Mouse (Mus musculus): ENCODE data around the gene Tfeb. TPM values are rescaled to one million over a fixed set of nuclear protein-coding genes. Genes with fewer than 3 reads are reported as not detected.

Gene Tfeb
- total and polyA plus RNA-seq, 3 experiments: 29.1 to 49.3 (median 39.9) TPM

DNA sequence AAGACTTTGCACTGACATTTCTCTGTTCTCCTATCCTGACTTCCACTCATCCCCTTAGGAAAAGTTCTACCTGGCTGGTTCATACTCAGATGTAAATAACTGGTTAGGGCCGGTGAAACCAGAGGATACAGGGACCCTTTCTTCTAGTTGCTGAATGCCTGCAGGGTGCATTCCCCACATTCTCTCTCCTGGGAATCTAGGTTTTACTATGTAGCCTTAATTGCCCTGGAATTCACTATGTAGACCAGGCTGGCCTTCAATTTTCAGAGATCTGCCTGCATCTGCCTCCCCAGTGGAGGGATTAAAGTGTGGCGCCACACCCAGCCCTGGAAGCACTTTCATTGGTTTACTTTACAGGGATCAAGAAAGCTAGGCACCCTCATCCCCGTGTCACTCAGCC, 45.7 kb downstream of the Tfeb start:
- Histone ChIP-seq H3K4me3 (replicated peaks in 1 of 3; ENCODE audit: low read depth in 2 of 3, low read length in 2 of 3, poor library complexity in 1 of 3) (no peak overlapping the region), H3K9ac (ENCODE audit: insufficient read depth, low read depth) (no peak overlapping the region), H3K4me1 (ENCODE audit: control insufficient read depth in 1 of 2, insufficient read depth in 2 of 2) (peaks cover 27 to 61% of the 10 kb centered on the region in 2 experiments), H3K36me3 (replicated peaks in 1 of 2; ENCODE audit: control insufficient read depth in 1 of 2, insufficient read depth in 1 of 2, low read length in 1 of 2) (peaks cover 11 to 55% of the 10 kb centered on the region in 2 experiments), H3K27ac (ENCODE audit: insufficient read depth, low read depth) (no peak overlapping the region), H3K79me2 (replicated peaks; ENCODE audit: control insufficient read depth, extremely low read depth, insufficient read depth, poor library complexity, severe bottlenecking) (no peaks in the 10 kb centered on the region), H3K27me3 (replicated peaks) (no peaks in the 10 kb centered on the region), H3K9me3 (replicated peaks; ENCODE audit: low read length) (no peaks in the 10 kb centered on the region), H3K4me2 (ENCODE audit: insufficient read depth, low read depth, poor library complexity, severe bottlenecking) (no peak overlapping the region)
- TF ChIP-seq MXI1 (IDR thresholded peaks at IDR 0.05; ENCODE audit: low read depth, low read length): no peak
- TF ChIP-seq UBTF (IDR thresholded peaks at IDR 0.05; ENCODE audit: low read depth, low read length): no peak
- no peak for TF ChIP-seq ZC3H11A (IDR thresholded peaks at IDR 0.05; ENCODE audit: low read depth, low read length)
- TF ChIP-seq ZMIZ1 (IDR thresholded peaks at IDR 0.05; ENCODE audit: low read depth, low read length): no peak
- TF ChIP-seq POLR2AphosphoS2 (IDR thresholded peaks at IDR 0.05; ENCODE audit: low read depth, low read length): no peak
- no peak for TF ChIP-seq MAFK (IDR thresholded peaks at IDR 0.05; ENCODE audit: insufficient replicate concordance, low read length)
- TF ChIP-seq NRF1 (IDR thresholded peaks at IDR 0.05; ENCODE audit: low read depth, low read length): no peak
- no peak for TF ChIP-seq RAD21 (IDR thresholded peaks at IDR 0.05; ENCODE audit: low read depth, low read length)
- TF ChIP-seq SIN3A (IDR thresholded peaks at IDR 0.05; ENCODE audit: low read length): no peak
- no peak for TF ChIP-seq RCOR1 (conservative IDR thresholded peaks at IDR 0.05; ENCODE audit: low read depth, low read length)
- TF ChIP-seq MYC (IDR thresholded peaks at IDR 0.05; ENCODE audit: low read depth, low read length): no peak
- TF ChIP-seq ELF1 (IDR thresholded peaks at IDR 0.05; ENCODE audit: low read depth, low read length): no peak
- TF ChIP-seq ZKSCAN1 (IDR thresholded peaks at IDR 0.05; ENCODE audit: borderline replicate concordance, low read depth, low read length): no peak
- no peak for TF ChIP-seq CTCF (conservative IDR thresholded peaks at IDR 0.05 in 1 of 2, IDR thresholded peaks at IDR 0.05 in 1 of 2; ENCODE audit: low read depth in 2 of 2, low read length in 2 of 2)
- TF ChIP-seq IRF4 (IDR thresholded peaks at IDR 0.05; ENCODE audit: low read depth, low read length): no peak
- TF ChIP-seq EP300 (IDR thresholded peaks at IDR 0.05; ENCODE audit: low read length): no peak
- TF ChIP-seq MEF2A (IDR thresholded peaks at IDR 0.05; ENCODE audit: borderline replicate concordance, low read depth, low read length): no peak
- TF ChIP-seq USF1 (IDR thresholded peaks at IDR 0.05; ENCODE audit: low read depth, low read length): no peak
- no peak for TF ChIP-seq ZNF384 (IDR thresholded peaks at IDR 0.05; ENCODE audit: low read depth, low read length)
- no peak for TF ChIP-seq ETS1 (conservative IDR thresholded peaks at IDR 0.05; ENCODE audit: low read depth, low read length)
- dilution Hi-C loops (cut with MboI; ENCODE audit: extremely low pct_ligation_motif_present, extremely low pct_unique_long_range_greater_than_20kb, low sequenced_read_pairs): no loop called here
- no peak for DNase-seq (ENCODE audit: extremely low read depth)
- in situ Hi-C loops (cut with MboI; ENCODE audit: low pct_ligation_motif_present, low pct_unique_long_range_greater_than_20kb, low sequenced_read_pairs): no loop called here

DNA sequence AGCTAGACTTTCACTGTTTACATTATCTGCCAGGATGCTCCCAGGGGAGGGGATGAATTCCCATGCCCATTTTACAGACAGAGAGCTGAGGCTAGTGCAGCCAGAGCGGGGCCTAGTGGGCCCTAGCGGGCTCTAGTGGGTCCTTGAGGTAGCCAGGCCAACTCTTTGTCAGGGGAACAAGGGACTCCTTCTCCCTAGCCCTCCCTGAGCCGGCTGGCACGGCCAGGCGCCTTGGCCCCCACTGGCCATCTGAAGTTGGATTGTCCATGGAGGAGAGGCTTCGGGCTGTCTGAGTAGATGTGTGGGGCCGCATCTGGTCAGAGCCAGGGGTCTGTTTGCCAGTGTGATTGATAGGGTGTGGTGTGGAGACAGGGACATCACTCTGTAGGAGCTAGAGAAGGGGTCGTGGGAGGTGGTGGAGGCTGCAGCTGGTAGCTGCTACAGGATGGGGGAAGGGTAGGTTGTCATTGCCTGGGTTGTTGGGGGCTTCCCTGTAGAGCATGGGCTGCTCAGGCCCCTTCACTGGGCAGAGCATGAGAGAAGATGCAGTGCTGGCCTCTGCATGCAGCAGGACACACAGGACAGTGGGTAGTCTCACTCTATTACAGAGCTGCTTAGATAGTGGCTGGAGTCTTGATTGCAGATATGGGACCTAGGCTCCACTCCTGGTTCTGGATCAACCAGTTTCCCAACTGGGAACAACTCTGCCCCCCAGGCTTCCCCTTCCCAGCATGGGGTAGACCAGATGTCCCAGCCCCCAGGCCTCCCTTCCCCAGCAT, 46.8 kb downstream of the Tfeb start:
- Histone ChIP-seq H3K4me1 (ENCODE audit: control insufficient read depth in 1 of 2, insufficient read depth in 2 of 2) (peaks cover 27 to 67% of the 10 kb centered on the region in 2 experiments), H3K27ac (ENCODE audit: insufficient read depth, low read depth) (no peak overlapping the region), H3K79me2 (replicated peaks; ENCODE audit: control insufficient read depth, extremely low read depth, insufficient read depth, poor library complexity, severe bottlenecking) (no peaks in the 10 kb centered on the region), H3K27me3 (replicated peaks) (no peaks in the 10 kb centered on the region), H3K4me2 (ENCODE audit: insufficient read depth, low read depth, poor library complexity, severe bottlenecking) (no peak overlapping the region), H3K9me3 (replicated peaks; ENCODE audit: low read length) (no peaks in the 10 kb centered on the region), H3K36me3 (replicated peaks in 1 of 2; ENCODE audit: control insufficient read depth in 1 of 2, insufficient read depth in 1 of 2, low read length in 1 of 2) (peaks cover 18 to 62% of the 10 kb centered on the region in 2 experiments), H3K9ac (ENCODE audit: insufficient read depth, low read depth) (no peak overlapping the region), H3K4me3 (replicated peaks in 1 of 3; ENCODE audit: low read depth in 2 of 3, low read length in 2 of 3, poor library complexity in 1 of 3) (no peak overlapping the region)
- TF ChIP-seq TCF12 (IDR thresholded peaks at IDR 0.05; ENCODE audit: low read depth, low read length) (no peak), GABPA (IDR thresholded peaks at IDR 0.05; ENCODE audit: insufficient replicate concordance, low read depth, low read length) (no peak), BHLHE40 (IDR thresholded peaks at IDR 0.05; ENCODE audit: low read depth, low read length) (no peak), MEF2A (IDR thresholded peaks at IDR 0.05; ENCODE audit: borderline replicate concordance, low read depth, low read length) (no peak), E2F4 (IDR thresholded peaks at IDR 0.05; ENCODE audit: insufficient replicate concordance, low read depth, low read length) (no peak), MAFK (IDR thresholded peaks at IDR 0.05; ENCODE audit: insufficient replicate concordance, low read length) (no peak), RCOR1 (conservative IDR thresholded peaks at IDR 0.05; ENCODE audit: low read depth, low read length) (no peak), IRF4 (IDR thresholded peaks at IDR 0.05; ENCODE audit: low read depth, low read length) (no peak), PAX5 (IDR thresholded peaks at IDR 0.05; ENCODE audit: low read length) (no peak)
- in situ Hi-C loops (cut with MboI; ENCODE audit: low pct_ligation_motif_present, low pct_unique_long_range_greater_than_20kb, low sequenced_read_pairs): no loop called here
- dilution Hi-C loops (cut with MboI; ENCODE audit: extremely low pct_ligation_motif_present, extremely low pct_unique_long_range_greater_than_20kb, low sequenced_read_pairs): no loop called here
- no peak for DNase-seq (ENCODE audit: extremely low read depth)

Data from CH12.LX (cell line).